Mouse (Mus musculus): ENCODE results near the gene Rps6ka3. TPM values are rescaled to one million over a fixed set of nuclear protein-coding genes. Genes with fewer than 3 reads are reported as not detected.

Rps6ka3 gene
- 4.7 and 5.3 TPM in 2 replicates for polyA plus RNA-seq (2016; fragmentation: Nextera tagmentation; extraction: Ambion mirVana)

DNA sequence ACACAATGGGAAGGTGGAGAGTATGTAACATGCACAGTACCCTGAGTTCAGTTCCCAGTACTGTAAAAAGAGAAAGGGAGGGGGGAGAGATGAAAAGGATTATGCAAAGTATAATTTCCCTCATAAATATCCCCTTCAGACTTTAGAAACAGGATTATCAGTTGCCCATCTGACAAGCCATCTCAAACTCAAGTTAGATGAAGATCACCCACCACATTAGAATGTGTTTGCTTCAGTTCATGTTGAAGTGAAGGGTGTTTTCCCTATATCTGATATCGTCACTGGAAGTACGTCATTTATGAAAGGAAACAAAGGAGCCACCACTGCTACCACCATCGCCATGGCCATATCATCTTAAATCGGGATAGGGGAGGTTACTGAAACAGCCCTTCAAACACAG is at the start of gene Rps6ka3:
Gene Rps6ka3 (plus strand): TSS at position 301 of the 400 bp plus-strand sequence.
- Histone ChIP-seq H3K9ac (replicated peaks) (no peak within 1 kb of the TSS), H3K27me3 (peaks cover 5% of the 10 kb centered on the region; the same call in 1 of the 2 replicates), H3K4me2 (replicated peaks) (no peak within 1 kb of the TSS), H3K4me3 (no peak within 1 kb of the TSS), H3K36me3 (no peaks in the 10 kb centered on the region), H3K9me3 (no peaks in the 10 kb centered on the region), H3K27ac (replicated peaks) (no peak within 1 kb of the TSS), H3K4me1 (no peaks in the 10 kb centered on the region)
- WGBS = 89% methylated on average over 4 of the region's 4 CpGs
- no peak for ATAC-seq (ENCODE audit: low FRiP score, low read depth)

DNA sequence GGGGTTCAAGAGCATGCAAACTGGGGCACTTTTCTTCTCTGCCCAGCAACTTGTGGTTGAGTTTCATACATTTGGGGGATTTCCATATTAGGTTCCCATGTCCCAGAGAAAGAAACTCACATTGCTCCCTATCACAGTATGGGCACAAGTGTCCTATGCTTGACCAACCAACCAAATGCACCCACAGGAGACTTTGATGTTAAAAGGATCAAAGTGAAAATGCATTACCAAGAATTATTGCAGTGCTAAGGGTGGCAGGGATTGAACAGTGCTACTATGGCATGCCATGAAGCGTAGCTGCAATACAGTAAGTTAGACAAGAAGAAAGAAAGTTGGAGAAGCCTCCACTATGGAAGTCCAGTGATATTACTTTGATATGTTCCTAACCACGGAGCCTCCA is 40.9 kb upstream of the Rps6ka3 start:
- no peak overlapping the region for H3K4me3 ChIP-seq
- H3K27ac ChIP-seq (replicated peaks) = no peak overlapping the region
- ATAC-seq (ENCODE audit: low FRiP score, low read depth) = no peak
- H3K9ac ChIP-seq (replicated peaks) = no peak overlapping the region
- no peaks in the 10 kb centered on the region for H3K9me3 ChIP-seq
- H3K27me3 ChIP-seq = no peaks in the 10 kb centered on the region
- 76% methylated on average over 2 of the region's 2 CpGs for WGBS
- H3K36me3 ChIP-seq = no peaks in the 10 kb centered on the region
- no peaks in the 10 kb centered on the region for H3K4me1 ChIP-seq
- H3K4me2 ChIP-seq (replicated peaks) = no peak overlapping the region

DNA sequence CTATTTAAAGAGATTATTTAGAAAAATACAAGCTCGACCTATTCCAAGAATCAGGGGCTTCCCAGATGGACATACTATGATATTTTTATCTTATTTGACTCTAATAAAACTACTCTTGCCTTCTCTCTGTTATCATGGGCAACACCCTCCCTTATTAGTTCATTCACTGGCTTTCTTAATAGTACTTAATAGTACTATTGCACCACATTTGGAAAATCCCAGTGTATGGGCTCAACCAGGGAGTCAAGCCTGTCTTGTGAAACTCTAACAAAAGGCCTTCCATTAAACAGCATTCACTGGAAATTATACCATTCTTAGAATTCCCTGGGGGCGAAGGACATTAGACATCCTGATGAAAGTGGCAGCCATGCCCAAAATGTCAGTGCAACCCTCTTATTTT is 38.5 kb upstream of the Rps6ka3 start:
- no peak overlapping the region for H3K4me2 ChIP-seq (replicated peaks)
- no peaks in the 10 kb centered on the region for H3K36me3 ChIP-seq
- H3K27me3 ChIP-seq = no peaks in the 10 kb centered on the region
- no peak overlapping the region for H3K4me3 ChIP-seq
- H3K27ac ChIP-seq (replicated peaks) = no peak overlapping the region
- H3K9me3 ChIP-seq = no peaks in the 10 kb centered on the region
- WGBS = 57% methylated on average over 2 of the region's 2 CpGs
- no peak overlapping the region for H3K9ac ChIP-seq (replicated peaks)
- no peak for ATAC-seq (ENCODE audit: low FRiP score, low read depth)
- H3K4me1 ChIP-seq = no peaks in the 10 kb centered on the region

DNA sequence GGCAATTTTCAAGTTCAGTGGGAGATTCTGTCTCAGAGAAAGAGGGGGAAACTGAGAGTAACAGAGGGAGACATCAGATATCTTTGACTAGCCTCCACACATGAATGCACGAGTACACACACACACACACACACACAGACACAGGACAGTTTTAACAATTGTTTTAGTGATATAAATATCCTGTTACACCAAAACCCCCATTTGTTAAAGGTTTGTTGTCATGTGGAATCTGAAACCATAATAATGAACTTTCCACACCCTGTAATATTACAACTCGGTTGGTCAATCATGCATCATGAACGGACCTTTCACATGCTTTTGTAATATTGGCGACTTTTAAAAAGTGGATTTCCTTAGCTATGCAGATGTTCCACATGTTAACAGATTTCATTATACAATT is 18.5 kb upstream of the Rps6ka3 start:
- Histone ChIP-seq H3K4me3 (no peak overlapping the region), H3K27ac (replicated peaks) (no peak overlapping the region), H3K27me3 (peaks cover 11% of the 10 kb centered on the region; the same call in 1 of the 2 replicates), H3K4me1 (no peaks in the 10 kb centered on the region), H3K9me3 (no peaks in the 10 kb centered on the region), H3K4me2 (replicated peaks) (no peak overlapping the region), H3K9ac (replicated peaks) (no peak overlapping the region), H3K36me3 (no peaks in the 10 kb centered on the region)
- 87% methylated on average over 4 of the region's 4 CpGs for WGBS
- no peak for ATAC-seq (ENCODE audit: low FRiP score, low read depth)

DNA sequence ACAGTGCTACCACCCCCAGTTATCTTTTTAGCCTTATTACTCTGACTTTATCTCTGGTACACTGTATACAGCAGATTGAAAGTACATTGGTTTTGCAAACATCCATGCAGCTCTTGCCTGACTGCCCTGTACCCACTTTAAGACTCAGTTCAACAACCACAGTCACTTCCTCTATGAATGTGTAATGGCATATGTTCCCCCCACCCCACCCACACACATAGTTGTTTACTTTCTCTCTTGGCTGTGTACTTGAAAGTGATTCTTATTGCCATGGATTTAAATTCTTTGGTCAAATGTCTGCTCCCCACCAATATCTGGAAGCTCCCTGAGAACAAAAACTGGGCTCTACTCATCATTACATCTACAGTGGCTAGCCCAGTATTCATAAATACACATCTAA is 10.6 kb upstream of the Rps6ka3 start:
- H3K27me3 ChIP-seq = peaks cover 5% of the 10 kb centered on the region; the same call in 1 of the 2 replicates

DNA sequence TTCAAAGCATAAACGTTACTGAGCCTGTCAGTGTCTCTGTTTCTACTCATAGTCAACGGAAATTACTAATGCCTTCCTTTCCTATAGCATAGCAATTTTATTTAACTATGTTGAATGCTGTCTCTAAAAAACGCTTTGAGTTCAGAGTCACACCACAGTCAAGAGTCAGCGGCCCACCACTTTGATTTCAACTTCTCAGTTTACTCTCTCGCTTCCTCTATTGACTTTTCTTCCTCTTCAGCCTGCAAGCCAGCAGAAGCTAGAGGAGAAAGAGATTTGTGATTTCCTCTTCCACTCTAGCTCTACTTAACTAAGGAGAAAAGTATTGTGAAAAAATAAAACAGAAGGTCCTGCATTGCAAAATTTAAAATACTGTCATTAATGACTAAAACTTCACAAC is 10.0 kb upstream of the Rps6ka3 start:
- no peaks in the 10 kb centered on the region for H3K36me3 ChIP-seq

More for the DNA sequence above, 10.6 kb upstream of the Rps6ka3 start:
- Histone ChIP-seq H3K4me3 (no peak overlapping the region), H3K4me1 (no peaks in the 10 kb centered on the region), H3K27ac (replicated peaks) (no peak overlapping the region), H3K4me2 (replicated peaks) (no peak overlapping the region), H3K9me3 (no peaks in the 10 kb centered on the region), H3K36me3 (no peaks in the 10 kb centered on the region), H3K9ac (replicated peaks) (no peak overlapping the region)
- no peak for ATAC-seq (ENCODE audit: low FRiP score, low read depth)

DNA sequence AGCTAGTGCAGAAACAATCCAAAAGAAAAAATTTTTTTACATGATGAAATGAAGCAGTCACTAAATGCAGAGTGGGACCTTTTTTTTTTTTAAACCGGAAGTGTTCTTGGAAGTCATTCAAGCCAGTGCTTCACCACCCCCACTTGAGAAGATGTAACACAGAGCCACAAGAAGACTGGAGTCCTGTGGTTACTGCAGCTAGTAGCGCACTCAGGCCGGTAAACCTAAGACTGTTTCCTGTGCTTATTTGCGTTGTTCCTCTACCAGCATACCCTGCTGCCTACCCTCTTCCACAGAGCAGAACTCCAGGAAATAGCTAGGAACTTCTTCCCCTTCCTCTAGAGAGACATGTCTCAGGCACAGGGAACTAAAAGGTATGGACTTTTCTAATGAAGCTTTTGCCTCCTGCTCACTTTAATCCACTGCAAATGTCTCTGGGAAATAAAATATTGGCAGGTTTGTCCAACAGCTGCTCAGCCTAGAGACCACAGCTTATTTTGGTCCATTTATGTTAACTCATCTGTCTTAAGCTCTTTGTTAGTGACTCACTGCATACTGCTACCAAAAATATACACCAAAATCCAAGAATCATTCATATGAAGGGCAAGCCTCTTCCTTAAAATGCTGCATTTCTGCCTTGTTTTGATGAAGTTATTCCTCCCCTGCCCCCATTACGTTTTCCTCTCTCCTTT is 931 bp downstream of the Rps6ka3 start:
- no peaks in the 10 kb centered on the region for H3K4me1 ChIP-seq
- H3K27me3 ChIP-seq = no peaks in the 10 kb centered on the region
- H3K4me3 ChIP-seq = no peak overlapping the region
- no peak for ATAC-seq (ENCODE audit: low FRiP score, low read depth)
- 81% methylated on average over 5 of the region's 5 CpGs for WGBS
- H3K36me3 ChIP-seq = no peaks in the 10 kb centered on the region
- no peaks in the 10 kb centered on the region for H3K9me3 ChIP-seq
- no peak overlapping the region for H3K4me2 ChIP-seq (replicated peaks)
- no peak overlapping the region for H3K27ac ChIP-seq (replicated peaks)
- H3K9ac ChIP-seq (replicated peaks) = no peak overlapping the region

More for the DNA sequence above, 10.0 kb upstream of the Rps6ka3 start:
- no peak overlapping the region for H3K27ac ChIP-seq (replicated peaks)
- WGBS = 72% methylated on average over 5 of the region's 5 CpGs
- H3K9ac ChIP-seq (replicated peaks) = no peak overlapping the region
- peaks cover 3% of the 10 kb centered on the region; the same call in 1 of the 2 replicates for H3K27me3 ChIP-seq
- no peak overlapping the region for H3K4me2 ChIP-seq (replicated peaks)
- H3K9me3 ChIP-seq = no peaks in the 10 kb centered on the region
- no peak overlapping the region for H3K4me3 ChIP-seq
- no peak for ATAC-seq (ENCODE audit: low FRiP score, low read depth)
- H3K4me1 ChIP-seq = no peaks in the 10 kb centered on the region

DNA sequence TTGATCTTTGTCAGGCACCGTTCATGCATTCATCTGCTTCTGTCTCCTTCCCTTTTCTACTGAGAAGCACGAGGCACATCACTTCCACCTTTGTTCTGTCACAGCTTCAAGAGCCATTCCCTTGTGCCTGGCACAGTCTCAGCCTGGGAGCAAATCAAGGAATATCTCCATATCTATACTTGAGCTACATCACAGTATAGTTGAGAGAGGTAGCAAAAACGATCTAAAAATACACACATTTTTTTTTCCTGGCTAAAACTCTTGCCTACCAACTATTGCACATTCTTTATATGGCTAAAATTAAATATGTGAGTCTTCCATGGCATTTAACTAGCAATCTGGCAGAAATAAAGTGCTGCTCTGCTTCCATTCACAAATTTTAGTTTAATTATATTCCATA is 5.1 kb downstream of the Rps6ka3 start:
- Histone ChIP-seq H3K9ac (replicated peaks) (no peak overlapping the region), H3K36me3 (no peaks in the 10 kb centered on the region), H3K27me3 (peaks cover under 1% of the 10 kb centered on the region; the same call in 1 of the 2 replicates), H3K9me3 (no peaks in the 10 kb centered on the region), H3K27ac (replicated peaks) (no peak overlapping the region), H3K4me3 (no peak overlapping the region), H3K4me1 (no peaks in the 10 kb centered on the region), H3K4me2 (replicated peaks) (no peak overlapping the region)
- 47% methylated on average over 3 of the region's 3 CpGs for WGBS
- no peak for ATAC-seq (ENCODE audit: low FRiP score, low read depth)

DNA sequence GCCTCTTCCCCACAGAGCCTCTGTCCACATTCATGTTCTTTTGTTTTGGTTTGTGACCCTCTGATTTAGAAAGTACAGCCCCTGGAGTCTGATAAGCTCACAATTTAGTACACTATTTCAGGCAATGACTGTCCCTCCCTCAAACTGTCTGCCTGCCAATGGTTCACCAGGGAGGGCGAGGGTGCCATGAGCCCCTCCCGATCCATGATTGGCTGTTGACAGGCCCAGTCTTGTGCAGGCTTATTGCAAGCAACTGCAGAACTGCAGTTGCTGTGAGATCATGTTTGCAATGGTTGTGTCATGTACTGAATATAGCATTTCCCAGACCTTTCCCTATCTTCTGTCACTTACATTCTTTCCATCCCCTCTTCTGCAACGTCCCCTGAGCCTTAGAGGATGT is 12.4 kb downstream of the Rps6ka3 start:
- H3K4me1 ChIP-seq = no peaks in the 10 kb centered on the region
- H3K9me3 ChIP-seq = no peaks in the 10 kb centered on the region
- no peak overlapping the region for H3K4me2 ChIP-seq (replicated peaks)
- no peaks in the 10 kb centered on the region for H3K36me3 ChIP-seq
- 76% methylated on average over 3 of the region's 3 CpGs for WGBS
- H3K27me3 ChIP-seq = peaks cover 7% of the 10 kb centered on the region; the same call in 1 of the 2 replicates
- no peak overlapping the region for H3K27ac ChIP-seq (replicated peaks)
- H3K9ac ChIP-seq (replicated peaks) = no peak overlapping the region
- H3K4me3 ChIP-seq = no peak overlapping the region
- ATAC-seq (ENCODE audit: low FRiP score, low read depth) = no peak

DNA sequence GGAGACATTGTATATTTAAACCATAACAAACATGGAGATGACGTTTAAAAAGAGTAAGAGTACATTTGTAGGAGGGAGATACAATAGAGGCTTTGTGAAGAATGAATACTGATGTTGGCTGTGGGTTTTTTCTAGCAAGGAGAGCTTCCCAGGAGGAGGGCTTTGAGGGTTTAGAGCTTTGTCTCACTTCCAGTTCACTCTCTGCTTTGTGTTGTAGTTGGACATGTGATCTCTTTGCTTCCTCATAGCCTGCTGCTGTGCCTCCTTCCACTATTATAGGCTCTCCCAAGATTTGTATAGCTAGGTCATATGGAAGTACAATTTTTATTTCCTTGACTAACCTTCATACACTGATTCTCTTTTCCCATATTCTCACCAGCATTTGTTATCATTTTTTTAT is 27.2 kb downstream of the Rps6ka3 start:
- H3K4me1 ChIP-seq = no peaks in the 10 kb centered on the region
- H3K4me3 ChIP-seq = no peak overlapping the region
- no peaks in the 10 kb centered on the region for H3K9me3 ChIP-seq
- H3K27me3 ChIP-seq = no peaks in the 10 kb centered on the region
- no peak overlapping the region for H3K27ac ChIP-seq (replicated peaks)
- no peak overlapping the region for H3K9ac ChIP-seq (replicated peaks)
- 27% methylated on average over 1 of the region's 1 CpGs for WGBS
- no peaks in the 10 kb centered on the region for H3K36me3 ChIP-seq
- ATAC-seq (ENCODE audit: low FRiP score, low read depth) = no peak
- no peak overlapping the region for H3K4me2 ChIP-seq (replicated peaks)

DNA sequence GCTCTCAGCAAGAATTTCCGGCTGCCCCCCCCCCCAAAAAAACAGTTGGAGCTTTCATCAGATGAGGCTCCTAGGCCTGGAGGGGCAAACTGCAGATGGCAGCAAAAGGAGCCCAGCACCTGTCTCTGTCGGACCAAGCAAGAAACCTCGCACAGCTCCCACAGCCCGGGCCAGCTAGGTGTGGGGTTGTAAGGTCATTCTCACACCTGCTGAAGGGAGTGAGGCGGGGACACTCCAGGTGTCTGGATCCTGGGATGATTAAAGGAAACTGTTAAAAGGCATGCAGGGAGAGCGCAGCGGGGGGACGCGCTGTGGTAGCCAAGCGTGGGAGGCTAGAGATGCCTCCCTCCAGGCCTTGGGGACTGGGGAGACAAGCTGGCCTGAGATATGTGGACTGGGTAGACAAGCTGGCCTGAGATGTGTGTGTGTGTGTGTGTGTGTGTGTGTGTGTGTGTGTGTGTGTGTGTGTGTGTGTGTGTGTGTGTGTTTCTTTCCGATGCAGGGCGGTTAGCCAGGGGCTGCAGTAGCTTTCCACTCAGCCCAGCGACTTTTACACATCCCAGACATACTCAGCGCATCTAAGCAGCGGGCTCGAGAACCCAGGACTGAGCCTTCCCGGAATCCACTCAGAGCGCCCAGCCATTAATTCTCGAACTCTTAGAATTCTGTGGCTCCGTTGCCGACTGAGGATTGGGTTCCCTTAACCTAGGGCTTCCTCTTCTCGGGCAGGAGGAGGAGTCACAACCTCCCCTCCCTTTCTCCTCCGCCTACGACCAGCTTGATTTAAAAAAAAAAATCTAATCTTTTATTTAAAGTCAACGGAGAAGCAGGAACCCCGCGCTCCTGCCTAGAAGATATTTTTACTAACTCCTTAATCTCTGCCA is 44.1 kb downstream of the Rps6ka3 start:
- no peaks in the 10 kb centered on the region for H3K36me3 ChIP-seq
- H3K4me3 ChIP-seq = peak overlapping the region; percentile 69
- H3K4me2 ChIP-seq (replicated peaks) = peak overlapping the region; percentile 53
- H3K9ac ChIP-seq (replicated peaks) = 0 out of 2 replicates have a peak overlapping the region, but pooled peaks have one; percentile 15
- H3K27ac ChIP-seq (replicated peaks) = peak overlapping the region; percentile 92
- WGBS = 20% methylated on average over 25 of the region's 27 CpGs
- H3K9me3 ChIP-seq = no peaks in the 10 kb centered on the region
- ATAC-seq (ENCODE audit: low FRiP score, low read depth) = no peak
- 0 out of 2 replicates have a peak, but pooled peaks cover 4% of the 10 kb centered on the region for H3K27me3 ChIP-seq
- no peaks in the 10 kb centered on the region for H3K4me1 ChIP-seq
